Mouse (Mus musculus) ES-E14 (cell line): Measurements from ENCODE around the gene Myo1f.

ENCODE experiments used
- CHD2 ChIP-seq: IDR thresholded peaks from 2 replicates; pipeline ENCODE4 v1.6.1; 2014; ENCODE audit warnings: mild to moderate bottlenecking, low read depth, low read length, inconsistent platforms
- HCFC1 ChIP-seq: IDR thresholded peaks from 2 replicates; pipeline ENCODE4 v1.6.1; 2012; ENCODE audit warnings: low read length, inconsistent platforms, borderline replicate concordance; ENCODE audit not compliant: insufficient read depth
- ZC3H11A ChIP-seq: IDR thresholded peaks from 2 replicates; pipeline ENCODE4 v1.6.1; 2012; ENCODE audit warnings: low read depth, mild to moderate bottlenecking, inconsistent platforms, low read length, borderline replicate concordance

DNA sequence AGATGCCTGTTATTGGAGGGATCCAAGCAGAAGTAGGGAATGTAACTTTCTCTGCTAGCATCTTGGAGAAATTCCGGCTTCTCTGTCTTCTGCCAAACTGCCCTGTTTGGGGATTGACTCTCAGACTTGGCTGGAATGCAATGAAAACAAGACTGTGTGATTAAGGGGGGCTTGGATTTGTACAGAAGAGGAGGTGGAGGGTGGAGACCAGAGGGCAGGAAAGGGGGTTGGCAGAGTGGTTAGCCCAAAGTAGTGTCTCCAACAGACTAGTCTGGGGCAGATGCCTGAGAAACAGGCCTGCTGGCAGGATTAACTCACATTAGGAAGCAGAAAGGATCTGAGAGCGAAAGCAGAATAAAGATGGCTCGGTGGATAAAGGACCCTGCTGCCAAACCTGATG lies 29.0 kb upstream of the Myo1f start:
- no peak for TF ChIP-seq HCFC1
- no peak for TF ChIP-seq ZC3H11A
- TF ChIP-seq CHD2: no peak
